Mouse (Mus musculus) limb, embryonic 12.5 days (tissue): ENCODE data around the gene Gm8994. TPM values are rescaled to one million over a fixed set of nuclear protein-coding genes. Genes with fewer than 3 reads are reported as not detected.

Source experiments
- ATAC-seq: fragments of 200-750 bp; cut with Nextera tagmentation; 2 replicates; pipeline ENCODE4 v1.8.0; 2017; ENCODE audit warnings: low read depth, moderate TSS enrichment; ENCODE audit not compliant: insufficient number of reproducible peaks, insufficient read depth, low FRiP score, low TSS enrichment
- H3K27ac ChIP-seq: fragments of 300-500 bp; sonication (generic); 2 replicates; pipeline ENCODE4 v1.5.1; 2016; ENCODE audit warnings: mild to moderate bottlenecking, moderate library complexity
- H3K27me3 ChIP-seq: fragments of 300-500 bp; sonication (generic); 2 replicates; pipeline ENCODE4 v1.6.1; 2016; ENCODE audit warnings: mild to moderate bottlenecking, moderate library complexity
- H3K36me3 ChIP-seq: fragments of 300-500 bp; sonication (generic); 2 replicates; pipeline ENCODE4 v1.6.1; 2016; ENCODE audit warnings: mild to moderate bottlenecking, moderate library complexity
- H3K4me1 ChIP-seq: fragments of 300-500 bp; sonication (generic); replicated peaks from 2 replicates; pipeline ENCODE4 v1.6.1; 2016
- H3K4me2 ChIP-seq: fragments of 300-500 bp; sonication (generic); 2 replicates; pipeline ENCODE4 v1.6.1; 2016; ENCODE audit warnings: mild to moderate bottlenecking, moderate library complexity
- H3K4me3 ChIP-seq: fragments of 300-500 bp; sonication (generic); replicated peaks from 2 replicates; pipeline ENCODE4 v1.5.1; 2016; ENCODE audit warnings: mild to moderate bottlenecking
- H3K9ac ChIP-seq: fragments of 300-500 bp; sonication (generic); replicated peaks from 2 replicates; pipeline ENCODE4 v1.6.1; 2016; ENCODE audit warnings: mild to moderate bottlenecking, moderate library complexity
- H3K9me3 ChIP-seq: fragments of 300-500 bp; sonication (generic); 2 replicates; pipeline ENCODE4 v1.6.1; 2016; ENCODE audit warnings: mild to moderate bottlenecking, moderate library complexity
- WGBS: fragments of 180-500 bp; shearing (Covaris S2); methylation state at CpG from one replicate; pipeline ENCODE4 v1.1.7; 2016; 5-methylcytosine and 5-hydroxymethylcytosine counted together
- polyA plus RNA-seq: library from polyadenylated mRNA; unstranded; fragments of >200 nt; fragmentation: Nextera tagmentation; extraction: Ambion mirVana; gene quantifications from 2 replicates; pipeline ENCODE4 v1.2.1, GENCODE M21; 2016

Gene Gm8994
- polyA plus RNA-seq, 1 experiment from 2014 or later: not detected

GRCm38 (mm10) chr6:136358471-136358870 is 31.1 kb downstream of the Gm8994 start:
- no peaks in the 10 kb centered on the region for H3K9me3 ChIP-seq
- H3K27me3 ChIP-seq: no peaks in the 10 kb centered on the region
- no peak overlapping the region for H3K9ac ChIP-seq
- no peak for ATAC-seq
- H3K4me1 ChIP-seq: 0 out of 2 replicates have a peak, but pooled peaks cover under 1% of the 10 kb centered on the region
- H3K27ac ChIP-seq: no peak overlapping the region
- 68% methylated on average over 5 of the region's 5 CpGs for WGBS
- no peak overlapping the region for H3K4me2 ChIP-seq
- no peaks in the 10 kb centered on the region for H3K36me3 ChIP-seq
- H3K4me3 ChIP-seq: no peak overlapping the region

- Histone ChIP-seq H3K27ac (no peak overlapping the region), H3K36me3 (no peaks in the 10 kb centered on the region), H3K4me1 (no peaks in the 10 kb centered on the region), H3K27me3 (no peaks in the 10 kb centered on the region), H3K9ac (no peak overlapping the region), H3K4me3 (no peak overlapping the region), H3K4me2 (no peak overlapping the region), H3K9me3 (no peaks in the 10 kb centered on the region)
- WGBS: 83% methylated on average over 8 of the region's 8 CpGs
- no peak for ATAC-seq
Measured at GRCm38 (mm10) chr6:136363313-136363712, 36.0 kb downstream of the Gm8994 start.

DNA sequence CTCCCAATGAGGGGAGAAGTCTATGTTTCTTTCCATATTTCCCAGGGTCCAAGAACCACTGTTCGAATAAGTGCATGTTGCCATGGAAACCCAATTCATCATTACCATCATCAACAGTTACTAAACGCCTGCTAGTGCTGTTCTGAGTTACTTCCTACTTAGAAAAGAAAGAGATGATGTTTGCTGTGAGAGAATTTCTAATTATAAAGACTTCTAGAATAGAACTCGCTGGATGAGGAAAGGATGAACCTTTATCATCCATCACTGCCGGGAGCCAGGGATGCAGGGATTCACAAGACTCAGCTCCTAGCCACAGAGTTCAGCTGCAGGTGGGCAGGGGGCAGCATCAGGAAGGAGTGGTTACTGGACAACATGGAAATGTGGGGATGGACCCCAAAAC is 36.7 kb downstream of the Gm8994 start:
- no peak for ATAC-seq
- no peak overlapping the region for H3K9ac ChIP-seq
- H3K4me3 ChIP-seq: no peak overlapping the region
- H3K27me3 ChIP-seq: no peaks in the 10 kb centered on the region
- WGBS: 80% methylated on average over 4 of the region's 4 CpGs
- H3K36me3 ChIP-seq: no peaks in the 10 kb centered on the region
- no peak overlapping the region for H3K27ac ChIP-seq
- H3K9me3 ChIP-seq: no peaks in the 10 kb centered on the region
- no peaks in the 10 kb centered on the region for H3K4me1 ChIP-seq
- H3K4me2 ChIP-seq: no peak overlapping the region

DNA sequence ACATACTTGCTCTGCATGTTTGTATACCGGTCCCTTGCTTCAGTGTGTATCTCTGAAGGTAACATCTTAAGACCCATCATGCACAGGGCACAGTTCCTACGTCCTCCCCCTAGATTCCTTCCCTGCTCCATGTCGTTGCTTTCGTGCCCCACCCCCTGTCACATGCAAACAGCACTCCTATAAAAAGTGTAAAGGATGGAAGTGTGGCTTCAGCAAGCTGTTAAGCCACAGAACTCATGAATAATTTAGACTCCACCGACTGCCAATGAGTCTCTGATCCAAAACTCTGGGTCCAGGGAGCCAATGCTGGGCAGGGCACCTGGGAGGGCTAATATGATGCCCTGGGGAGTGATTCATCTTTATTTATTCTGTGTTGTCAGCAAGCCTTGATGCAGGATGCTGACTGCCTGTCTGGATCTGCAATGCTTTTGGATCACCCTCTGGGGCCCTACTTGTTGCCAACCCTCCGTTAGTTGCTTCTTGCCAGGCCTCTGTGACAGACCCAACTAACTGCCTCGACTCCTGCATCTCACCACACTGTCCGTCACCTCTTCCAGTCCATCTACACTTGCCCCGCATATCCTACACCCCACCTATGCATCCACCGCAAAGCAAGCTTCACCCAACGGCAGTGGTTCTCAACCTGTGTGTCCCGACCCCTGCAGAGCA is 37.2 kb downstream of the Gm8994 start:
- ATAC-seq: no peak

DNA sequence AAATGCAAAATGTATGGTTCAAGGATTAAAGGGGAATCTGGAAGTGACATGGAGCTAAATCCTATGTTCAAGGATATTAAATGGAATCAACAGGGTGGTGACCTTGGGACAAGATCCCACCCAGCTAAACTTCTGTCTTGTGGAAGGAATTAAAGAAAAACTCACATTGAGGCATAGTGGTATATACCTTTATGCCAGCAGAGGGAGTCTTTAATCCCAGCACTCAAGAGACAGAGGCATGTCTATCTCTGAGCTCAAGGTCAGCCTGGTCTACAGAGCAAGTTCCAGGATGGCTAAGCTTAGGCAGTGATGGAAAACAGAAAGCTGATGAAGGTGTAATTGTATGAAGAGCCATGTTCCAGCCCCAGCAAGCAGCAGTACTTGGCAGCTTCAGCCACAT is 48.8 kb downstream of the Gm8994 start:
- ATAC-seq: no peak
- H3K27ac ChIP-seq: no peak overlapping the region
- no peaks in the 10 kb centered on the region for H3K27me3 ChIP-seq
- no peaks in the 10 kb centered on the region for H3K36me3 ChIP-seq
- H3K4me1 ChIP-seq: no peaks in the 10 kb centered on the region
- no peaks in the 10 kb centered on the region for H3K9me3 ChIP-seq
- H3K9ac ChIP-seq: no peak overlapping the region
- H3K4me3 ChIP-seq: no peak overlapping the region
- H3K4me2 ChIP-seq: no peak overlapping the region

More for the DNA sequence above, 37.2 kb downstream of the Gm8994 start:
- Histone ChIP-seq H3K27me3 (no peaks in the 10 kb centered on the region), H3K36me3 (no peaks in the 10 kb centered on the region), H3K9me3 (no peaks in the 10 kb centered on the region), H3K9ac (no peak overlapping the region), H3K27ac (no peak overlapping the region), H3K4me2 (no peak overlapping the region), H3K4me1 (no peaks in the 10 kb centered on the region), H3K4me3 (no peak overlapping the region)
- WGBS: 78% methylated on average over 12 of the region's 12 CpGs

Other genes starting within 250 kb of the Gm8994 start
- 0.97 and 1.8 TPM in 2 replicates for gene Grin2b, start 154.0 kb upstream of the Gm8994 start, polyA plus RNA-seq
- not detected in 2 replicates for gene E330021D16Rik, start 88.0 kb downstream of the Gm8994 start, polyA plus RNA-seq
- gene Atf7ip, start 178.6 kb downstream of the Gm8994 start, polyA plus RNA-seq: 43.5 and 51.0 TPM in 2 replicates